Mouse (Mus musculus) intestine, embryonic 16.5 days (tissue): ENCODE measurements around the gene Padi4. TPM values are rescaled to one million over a fixed set of nuclear protein-coding genes. Genes with fewer than 3 reads are reported as not detected.

Source experiments
- ATAC-seq: fragments of 200-750 bp; cut with Nextera tagmentation; 2 replicates; pipeline ENCODE4 v1.8.0; 2017; ENCODE audit warnings: moderate TSS enrichment, moderate library complexity
- H3K27ac ChIP-seq: fragments of 300-500 bp; sonication (generic); 2 replicates; pipeline ENCODE4 v1.5.1; 2014; ENCODE audit warnings: mild to moderate bottlenecking, low read length
- H3K27me3 ChIP-seq: fragments of 300-500 bp; sonication (generic); replicated peaks from 2 replicates; pipeline ENCODE4 v1.6.1; 2014; ENCODE audit warnings: low read length, control low read depth, mixed read lengths; ENCODE audit not compliant: control insufficient read depth, insufficient read depth
- H3K36me3 ChIP-seq: fragments of 300-500 bp; sonication (generic); 2 replicates; pipeline ENCODE4 v1.6.1; 2014; ENCODE audit warnings: low read length, control low read depth; ENCODE audit not compliant: control insufficient read depth, insufficient read depth
- H3K4me1 ChIP-seq: fragments of 300-500 bp; sonication (generic); 2 replicates; pipeline ENCODE4 v1.6.1; 2014; ENCODE audit warnings: low read length, control low read depth, mixed read lengths; ENCODE audit not compliant: control insufficient read depth, insufficient read depth
- H3K4me2 ChIP-seq: fragments of 300-500 bp; sonication (generic); 2 replicates; pipeline ENCODE4 v1.6.1; 2014; ENCODE audit warnings: low read depth, low read length, control low read depth
- H3K4me3 ChIP-seq: fragments of 300-500 bp; sonication (generic); 2 replicates; pipeline ENCODE4 v1.5.1; 2014; ENCODE audit warnings: mild to moderate bottlenecking, low read length
- H3K9ac ChIP-seq: fragments of 300-500 bp; sonication (generic); 2 replicates; pipeline ENCODE4 v1.6.1; 2014; ENCODE audit warnings: low read depth, low read length
- H3K9me3 ChIP-seq: fragments of 300-500 bp; sonication (generic); 2 replicates; pipeline ENCODE4 v1.6.1; 2016; ENCODE audit warnings: low read length, control low read depth; ENCODE audit not compliant: control insufficient read depth
- WGBS: fragments of 180-500 bp; shearing (Covaris S2); extraction: QIAGEN DNeasy Blood & Tissue Kit; methylation state at CpG from one replicate; pipeline ENCODE4 v1.1.7; 2014; 5-methylcytosine and 5-hydroxymethylcytosine counted together
- polyA plus RNA-seq: library from polyadenylated mRNA; unstranded; fragments of >200 nt; fragmentation: Nextera tagmentation; extraction: Ambion mirVana; gene quantifications from 2 replicates; pipeline ENCODE4 v1.2.1, GENCODE M21; 2015

The Padi4 gene
- polyA plus RNA-seq, 1 experiment from 2014 or later: 4.4 TPM

GRCm38 (mm10) chr4:140776623-140777022 lies 2.6 kb upstream of the Padi4 start:
- 68% methylated on average over 13 of the region's 13 CpGs for WGBS
- no peak overlapping the region for H3K9ac ChIP-seq
- no peaks in the 10 kb centered on the region for H3K36me3 ChIP-seq
- no peaks in the 10 kb centered on the region for H3K4me1 ChIP-seq
- H3K4me2 ChIP-seq: no peak overlapping the region
- H3K27me3 ChIP-seq: no peaks in the 10 kb centered on the region
- no peak overlapping the region for H3K4me3 ChIP-seq
- no peaks in the 10 kb centered on the region for H3K9me3 ChIP-seq
- ATAC-seq: no peak
- no peak overlapping the region for H3K27ac ChIP-seq

- H3K4me3 ChIP-seq: no peak overlapping the region
- H3K27ac ChIP-seq: no peak overlapping the region
- H3K27me3 ChIP-seq: no peaks in the 10 kb centered on the region
- no peak for ATAC-seq
- H3K9ac ChIP-seq: no peak overlapping the region
- H3K4me1 ChIP-seq: peaks cover 4% of the 10 kb centered on the region; the same call in 1 of the 2 replicates
- no peaks in the 10 kb centered on the region for H3K9me3 ChIP-seq
- no peak overlapping the region for H3K4me2 ChIP-seq
- H3K36me3 ChIP-seq: no peaks in the 10 kb centered on the region
- 84% methylated on average over 10 of the region's 10 CpGs for WGBS
Observed at GRCm38 (mm10) chr4:140775876-140776275, 1.8 kb upstream of the Padi4 start.

- 81% methylated on average over 9 of the region's 9 CpGs for WGBS
- Histone ChIP-seq H3K27me3 (no peaks in the 10 kb centered on the region), H3K4me2 (no peak overlapping the region), H3K4me3 (no peak overlapping the region), H3K27ac (no peak overlapping the region), H3K4me1 (peaks cover 4% of the 10 kb centered on the region; the same call in 1 of the 2 replicates), H3K36me3 (no peaks in the 10 kb centered on the region), H3K9ac (no peak overlapping the region), H3K9me3 (no peaks in the 10 kb centered on the region)
- ATAC-seq: no peak
Observed at GRCm38 (mm10) chr4:140774893-140775292, 857 bp upstream of the Padi4 start.

GRCm38 (mm10) chr4:140771091-140771490 lies 2.9 kb downstream of the Padi4 start:
- peak; percentile 49; the same call in 1 of the 2 replicates for ATAC-seq
- H3K36me3 ChIP-seq: no peaks in the 10 kb centered on the region
- H3K9me3 ChIP-seq: no peaks in the 10 kb centered on the region
- H3K4me2 ChIP-seq: no peak overlapping the region
- no peak overlapping the region for H3K27ac ChIP-seq
- H3K27me3 ChIP-seq: no peaks in the 10 kb centered on the region
- no peak overlapping the region for H3K9ac ChIP-seq
- 22% methylated on average over 4 of the region's 4 CpGs for WGBS
- H3K4me3 ChIP-seq: no peak overlapping the region
- H3K4me1 ChIP-seq: peaks cover 4% of the 10 kb centered on the region; the same call in 1 of the 2 replicates

- Histone ChIP-seq H3K4me1 (peaks cover 4% of the 10 kb centered on the region; the same call in 1 of the 2 replicates), H3K27me3 (no peaks in the 10 kb centered on the region), H3K36me3 (no peaks in the 10 kb centered on the region), H3K4me2 (peak overlapping the region; percentile 51), H3K27ac (peak overlapping the region; percentile 41; the same call in 1 of the 2 replicates), H3K4me3 (peak overlapping the region; percentile 44), H3K9ac (peak overlapping the region; percentile 61; the same call in 1 of the 2 replicates), H3K9me3 (no peaks in the 10 kb centered on the region)
- peak; percentile 61; the same call in 1 of the 2 replicates for ATAC-seq
- 12% methylated on average over 13 of the region's 13 CpGs for WGBS
Observed at GRCm38 (mm10) chr4:140770433-140770832, 3.6 kb downstream of the Padi4 start.

GRCm38 (mm10) chr4:140768973-140769372 lies 5.1 kb downstream of the Padi4 start:
- no peaks in the 10 kb centered on the region for H3K27me3 ChIP-seq
- H3K4me3 ChIP-seq: no peak overlapping the region
- H3K4me1 ChIP-seq: peaks cover 4% of the 10 kb centered on the region; the same call in 1 of the 2 replicates
- no peak overlapping the region for H3K27ac ChIP-seq
- no peak overlapping the region for H3K4me2 ChIP-seq
- H3K9me3 ChIP-seq: no peaks in the 10 kb centered on the region
- ATAC-seq: no peak
- WGBS: 78% methylated on average over 5 of the region's 5 CpGs
- H3K9ac ChIP-seq: no peak overlapping the region
- no peaks in the 10 kb centered on the region for H3K36me3 ChIP-seq

GRCm38 (mm10) chr4:140765936-140766335 lies 8.1 kb downstream of the Padi4 start:
- no peaks in the 10 kb centered on the region for H3K9me3 ChIP-seq
- no peak for ATAC-seq
- no peaks in the 10 kb centered on the region for H3K4me1 ChIP-seq
- H3K9ac ChIP-seq: no peak overlapping the region
- no peak overlapping the region for H3K4me2 ChIP-seq
- no peak overlapping the region for H3K27ac ChIP-seq
- WGBS: 73% methylated on average over 3 of the region's 3 CpGs
- H3K27me3 ChIP-seq: no peaks in the 10 kb centered on the region
- no peak overlapping the region for H3K4me3 ChIP-seq
- no peaks in the 10 kb centered on the region for H3K36me3 ChIP-seq

- 15% methylated on average over 9 of the region's 9 CpGs for WGBS
- H3K27ac ChIP-seq: no peak overlapping the region
- H3K4me1 ChIP-seq: peaks cover 1% of the 10 kb centered on the region; the same call in 1 of the 2 replicates
- H3K4me2 ChIP-seq: no peak overlapping the region
- ATAC-seq: no peak
- no peaks in the 10 kb centered on the region for H3K36me3 ChIP-seq
- no peaks in the 10 kb centered on the region for H3K9me3 ChIP-seq
- H3K27me3 ChIP-seq: no peaks in the 10 kb centered on the region
- no peak overlapping the region for H3K9ac ChIP-seq
- no peak overlapping the region for H3K4me3 ChIP-seq
Observed at GRCm38 (mm10) chr4:140763158-140763557, 10.9 kb downstream of the Padi4 start.

GRCm38 (mm10) chr4:140761601-140762000 lies 12.4 kb downstream of the Padi4 start:
- Histone ChIP-seq H3K4me1 (peaks cover 4% of the 10 kb centered on the region; the same call in 1 of the 2 replicates), H3K9ac (no peak overlapping the region), H3K27me3 (no peaks in the 10 kb centered on the region), H3K4me3 (no peak overlapping the region), H3K36me3 (no peaks in the 10 kb centered on the region), H3K27ac (no peak overlapping the region), H3K4me2 (no peak overlapping the region), H3K9me3 (no peaks in the 10 kb centered on the region)
- 82% methylated on average over 7 of the region's 7 CpGs for WGBS
- no peak for ATAC-seq

GRCm38 (mm10) chr4:140755811-140756210 lies 18.2 kb downstream of the Padi4 start:
- no peaks in the 10 kb centered on the region for H3K27me3 ChIP-seq
- H3K4me3 ChIP-seq: no peak overlapping the region
- H3K27ac ChIP-seq: no peak overlapping the region
- WGBS: 82% methylated on average over 3 of the region's 3 CpGs
- peaks cover 4% of the 10 kb centered on the region; the same call in 1 of the 2 replicates for H3K4me1 ChIP-seq
- no peak overlapping the region for H3K4me2 ChIP-seq
- H3K36me3 ChIP-seq: no peaks in the 10 kb centered on the region
- no peak for ATAC-seq
- no peak overlapping the region for H3K9ac ChIP-seq
- no peaks in the 10 kb centered on the region for H3K9me3 ChIP-seq
